Comparison of ENCODE assay signal across 8 mouse cellular contexts in genomic region chr13:74316789-74317169, GRCm38 (mm10). TPM values are rescaled to one million over a fixed set of nuclear protein-coding genes. Genes with fewer than 3 reads are reported as not detected.
DNase-seq lines count a peak whose midpoint lies in the region; ATAC-seq lines count a peak whose summit lies in the region.

No protein-coding gene starts in this region.

- no peaks in the 10 kb centered on the region for H3K9me3 ChIP-seq in kidney, embryonic 14.5 days (ENCODE audit: control insufficient read depth, low read length)
- no peaks in the 10 kb centered on the region for H3K9me3 ChIP-seq in embryonic facial prominence, embryonic 10.5 days
- H3K9me3 ChIP-seq in hindbrain, embryonic 16.5 days (ENCODE audit: control insufficient read depth, low read length) = no peaks in the 10 kb centered on the region
- H3K9me3 ChIP-seq in midbrain, embryonic 14.5 days (ENCODE audit: control insufficient read depth, low read length) = no peaks in the 10 kb centered on the region

- H3K27ac ChIP-seq in kidney, embryonic 14.5 days (ENCODE audit: low read depth, low read length) = no peak overlapping the region
- peak overlapping the region; percentile 85 for H3K27ac ChIP-seq in embryonic facial prominence, embryonic 10.5 days (replicated peaks)
- H3K27ac ChIP-seq in hindbrain, embryonic 16.5 days (ENCODE audit: low read depth, low read length) = peak overlapping the region; percentile 70; the same call in 1 of the 2 replicates
- peak overlapping the region; percentile 61; the same call in 1 of the 2 replicates for H3K27ac ChIP-seq in midbrain, embryonic 14.5 days (replicated peaks; ENCODE audit: low read depth, low read length)

- peak overlapping the region; percentile 59 for H3K4me2 ChIP-seq in kidney, embryonic 14.5 days (replicated peaks; ENCODE audit: low read depth, low read length)
- peak overlapping the region; percentile 76 for H3K4me2 ChIP-seq in hindbrain, embryonic 16.5 days (ENCODE audit: low read length)
- H3K4me2 ChIP-seq in midbrain, embryonic 14.5 days (ENCODE audit: low read length) = peak overlapping the region; percentile 83

- H3K4me1 ChIP-seq in kidney, embryonic 14.5 days (ENCODE audit: control insufficient read depth, insufficient read depth, low read length) = no peaks in the 10 kb centered on the region
- H3K4me1 ChIP-seq in embryonic facial prominence, embryonic 10.5 days = peaks cover 17% of the 10 kb centered on the region
- peaks cover 9% of the 10 kb centered on the region for H3K4me1 ChIP-seq in hindbrain, embryonic 16.5 days (ENCODE audit: control insufficient read depth, insufficient read depth, low read depth, low read length)
- H3K4me1 ChIP-seq in midbrain, embryonic 14.5 days (ENCODE audit: control insufficient read depth, insufficient read depth, low read length) = peaks cover 10% of the 10 kb centered on the region

- no peak for ATAC-seq in kidney, embryonic 14.5 days (ENCODE audit: low FRiP score, low TSS enrichment)
- no peak for ATAC-seq in hindbrain, embryonic 16.5 days
- ATAC-seq in midbrain, embryonic 14.5 days (ENCODE audit: low FRiP score, low TSS enrichment) = no peak

- H3K4me3 ChIP-seq in kidney, embryonic 14.5 days (ENCODE audit: low read length) = peak overlapping the region; percentile 80
- H3K4me3 ChIP-seq in embryonic facial prominence, embryonic 10.5 days = peak overlapping the region; percentile 85
- peak overlapping the region; percentile 69 for H3K4me3 ChIP-seq in hindbrain, embryonic 16.5 days (ENCODE audit: low read length)
- H3K4me3 ChIP-seq in midbrain, embryonic 14.5 days (replicated peaks; ENCODE audit: low read depth, low read length) = peak overlapping the region; percentile 84

- H3K9ac ChIP-seq in kidney, embryonic 14.5 days (ENCODE audit: low read depth, low read length) = peak overlapping the region; percentile 84
- H3K9ac ChIP-seq in hindbrain, embryonic 16.5 days (ENCODE audit: low read depth, low read length) = peak overlapping the region; percentile 88
- H3K9ac ChIP-seq in midbrain, embryonic 14.5 days (replicated peaks; ENCODE audit: low read length) = peak overlapping the region; percentile 85

- no peaks in the 10 kb centered on the region for H3K27me3 ChIP-seq in kidney, embryonic 14.5 days (ENCODE audit: control insufficient read depth, insufficient read depth, low read length)
- H3K27me3 ChIP-seq in embryonic facial prominence, embryonic 10.5 days (replicated peaks; ENCODE audit: low read depth, poor library complexity, severe bottlenecking) = no peaks in the 10 kb centered on the region
- no peaks in the 10 kb centered on the region for H3K27me3 ChIP-seq in hindbrain, embryonic 16.5 days (replicated peaks; ENCODE audit: control insufficient read depth, insufficient read depth, low read length)
- no peaks in the 10 kb centered on the region for H3K27me3 ChIP-seq in midbrain, embryonic 14.5 days (ENCODE audit: control insufficient read depth, insufficient read depth, low read length)

- WGBS in kidney, embryonic 14.5 days = 4% methylated on average over 15 of the region's 15 CpGs
- 4% methylated on average over 15 of the region's 15 CpGs for WGBS in embryonic facial prominence, embryonic 10.5 days
- 4% methylated on average over 14 of the region's 15 CpGs for WGBS in hindbrain, embryonic 16.5 days
- WGBS in midbrain, embryonic 14.5 days = under 1% methylated on average over 15 of the region's 15 CpGs

- peaks cover 21% of the 10 kb centered on the region for H3K36me3 ChIP-seq in kidney, embryonic 14.5 days (ENCODE audit: control insufficient read depth, insufficient read depth, low read length)
- peaks cover 39% of the 10 kb centered on the region for H3K36me3 ChIP-seq in embryonic facial prominence, embryonic 10.5 days (replicated peaks)
- H3K36me3 ChIP-seq in hindbrain, embryonic 16.5 days (ENCODE audit: control insufficient read depth, insufficient read depth, low read length) = peaks cover 11% of the 10 kb centered on the region
- peaks cover 31% of the 10 kb centered on the region for H3K36me3 ChIP-seq in midbrain, embryonic 14.5 days (ENCODE audit: control insufficient read depth, insufficient read depth, low read length)

- DNase-seq in kidney, postnatal 14 days = no peak
- no peak for DNase-seq in embryonic facial prominence, embryonic 10.5 days (ENCODE audit: low spot score)
- no peak for DNase-seq in midbrain, embryonic 14.5 days
- DNase-seq in urinary bladder, postnatal 25 days (ENCODE audit: low spot score) = no peak
- no peak for DNase-seq in cerebellum, postnatal 36 days
- DNase-seq in ovary, postnatal 36 days (ENCODE audit: low spot score) = no peak

RNA-seq across cellular contexts. Expression of gene Pdcd6, which starts 0.6 kb away (rescaled TPM):
- 163 and 185 TPM in 2 replicates for polyA plus RNA-seq in kidney, embryonic 14.5 days (2014; fragmentation: Nextera tagmentation; extraction: Ambion mirVana)
- 128 and 135 TPM in 2 replicates for polyA plus RNA-seq in embryonic facial prominence, embryonic 10.5 days (2016; fragmentation: Nextera tagmentation; extraction: Ambion mirVana)
- polyA plus RNA-seq in hindbrain, embryonic 16.5 days (2015; fragmentation: Nextera tagmentation; extraction: Ambion mirVana) = 119 and 126 TPM in 2 replicates
- polyA plus RNA-seq in midbrain, embryonic 14.5 days (2014; fragmentation: Nextera tagmentation; extraction: Ambion mirVana) = 126 and 131 TPM in 2 replicates

RNA-seq across cellular contexts. Expression of gene Ahrr, which starts 24.6 kb away (rescaled TPM):
- polyA plus RNA-seq in kidney, embryonic 14.5 days (2014; fragmentation: Nextera tagmentation; extraction: Ambion mirVana) = 0.39 and 0.65 TPM in 2 replicates
- 1.1 and 1.5 TPM in 2 replicates for polyA plus RNA-seq in embryonic facial prominence, embryonic 10.5 days (2016; fragmentation: Nextera tagmentation; extraction: Ambion mirVana)
- 0.41 and 0.71 TPM in 2 replicates for polyA plus RNA-seq in hindbrain, embryonic 16.5 days (2015; fragmentation: Nextera tagmentation; extraction: Ambion mirVana)
- polyA plus RNA-seq in midbrain, embryonic 14.5 days (2014; fragmentation: Nextera tagmentation; extraction: Ambion mirVana) = 0.15 and 1.5 TPM in 2 replicates

RNA-seq across cellular contexts. Expression of gene Sdha, which starts 33.3 kb away (rescaled TPM):
- polyA plus RNA-seq in kidney, embryonic 14.5 days (2014; fragmentation: Nextera tagmentation; extraction: Ambion mirVana) = 162 and 268 TPM in 2 replicates
- polyA plus RNA-seq in embryonic facial prominence, embryonic 10.5 days (2016; fragmentation: Nextera tagmentation; extraction: Ambion mirVana) = 252 and 254 TPM in 2 replicates
- 262 and 265 TPM in 2 replicates for polyA plus RNA-seq in hindbrain, embryonic 16.5 days (2015; fragmentation: Nextera tagmentation; extraction: Ambion mirVana)
- polyA plus RNA-seq in midbrain, embryonic 14.5 days (2014; fragmentation: Nextera tagmentation; extraction: Ambion mirVana) = 153 and 196 TPM in 2 replicates

RNA-seq across cellular contexts. Expression of gene Ccdc127, which starts 33.3 kb away (rescaled TPM):
- 53.2 and 55.5 TPM in 2 replicates for polyA plus RNA-seq in kidney, embryonic 14.5 days (2014; fragmentation: Nextera tagmentation; extraction: Ambion mirVana)
- polyA plus RNA-seq in embryonic facial prominence, embryonic 10.5 days (2016; fragmentation: Nextera tagmentation; extraction: Ambion mirVana) = 55.8 and 59.1 TPM in 2 replicates
- 44.3 and 45.7 TPM in 2 replicates for polyA plus RNA-seq in hindbrain, embryonic 16.5 days (2015; fragmentation: Nextera tagmentation; extraction: Ambion mirVana)
- 41.7 and 46.2 TPM in 2 replicates for polyA plus RNA-seq in midbrain, embryonic 14.5 days (2014; fragmentation: Nextera tagmentation; extraction: Ambion mirVana)

RNA-seq across cellular contexts. Expression of gene Lrrc14b, which starts 47.0 kb away (rescaled TPM):
- polyA plus RNA-seq in kidney, embryonic 14.5 days (2014; fragmentation: Nextera tagmentation; extraction: Ambion mirVana) = not detected in 2 replicates
- polyA plus RNA-seq in embryonic facial prominence, embryonic 10.5 days (2016; fragmentation: Nextera tagmentation; extraction: Ambion mirVana) = not detected in 2 replicates
- polyA plus RNA-seq in hindbrain, embryonic 16.5 days (2015; fragmentation: Nextera tagmentation; extraction: Ambion mirVana) = not detected in 2 replicates
- polyA plus RNA-seq in midbrain, embryonic 14.5 days (2014; fragmentation: Nextera tagmentation; extraction: Ambion mirVana) = not detected in 2 replicates
